7 mouse cellular contexts compared by ENCODE assay signal in the genomic region with DNA sequence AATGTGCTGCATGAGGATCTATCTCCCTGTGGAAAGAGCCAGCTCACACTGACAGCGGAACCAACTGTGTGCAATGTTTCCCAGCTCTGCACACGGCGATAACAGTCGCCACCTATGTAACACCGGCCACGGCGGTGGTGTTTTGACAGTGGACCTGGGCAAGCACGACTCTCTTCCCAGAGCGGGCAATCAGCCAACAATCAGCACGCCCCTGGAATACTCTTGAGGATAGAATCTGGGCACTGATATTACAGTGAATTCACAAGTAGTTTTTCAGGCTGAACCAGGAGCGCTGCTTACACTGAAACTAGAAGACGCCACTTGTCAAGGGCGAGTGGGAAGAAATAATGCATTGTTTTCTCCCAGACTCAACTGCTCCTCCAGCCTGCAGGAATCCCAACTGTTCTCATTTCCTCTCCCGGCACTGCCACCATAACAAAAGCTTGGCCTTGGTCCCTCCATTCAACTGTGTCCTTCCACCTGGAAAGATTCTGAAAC.
DNase-seq lines count a peak whose midpoint lies in the region; ATAC-seq lines count a peak whose summit lies in the region.

No protein-coding gene starts in this region.

- no peak overlapping the region for H3K4me3 ChIP-seq in midbrain, embryonic 16.5 days (ENCODE audit: low read depth, low read length)
- H3K4me3 ChIP-seq in midbrain, embryonic 10.5 days: no peak overlapping the region
- peak overlapping the region; percentile 26 for H3K4me3 ChIP-seq in heart, embryonic 15.5 days
- no peak overlapping the region for H3K4me3 ChIP-seq in limb, embryonic 12.5 days (replicated peaks)

- peak overlapping the region; percentile 18; the same call in 1 of the 2 replicates for H3K27ac ChIP-seq in midbrain, embryonic 16.5 days (ENCODE audit: low read length)
- no peak overlapping the region for H3K27ac ChIP-seq in midbrain, embryonic 10.5 days (replicated peaks)
- peak overlapping the region; percentile 82 for H3K27ac ChIP-seq in heart, embryonic 15.5 days
- peak overlapping the region; percentile 19; the same call in 1 of the 2 replicates for H3K27ac ChIP-seq in limb, embryonic 12.5 days

- no peaks in the 10 kb centered on the region for H3K27me3 ChIP-seq in midbrain, embryonic 16.5 days (ENCODE audit: control insufficient read depth, insufficient read depth, low read depth, low read length)
- no peaks in the 10 kb centered on the region for H3K27me3 ChIP-seq in midbrain, embryonic 10.5 days (ENCODE audit: low read depth, poor library complexity, severe bottlenecking)
- H3K27me3 ChIP-seq in heart, embryonic 15.5 days: no peaks in the 10 kb centered on the region
- no peaks in the 10 kb centered on the region for H3K27me3 ChIP-seq in limb, embryonic 12.5 days

- no peaks in the 10 kb centered on the region; the same call in 1 of the 2 replicates for H3K4me1 ChIP-seq in midbrain, embryonic 16.5 days (ENCODE audit: control insufficient read depth, insufficient read depth, low read length)
- peaks cover 28% of the 10 kb centered on the region for H3K4me1 ChIP-seq in midbrain, embryonic 10.5 days
- peaks cover 65% of the 10 kb centered on the region for H3K4me1 ChIP-seq in heart, embryonic 15.5 days (replicated peaks)
- peaks cover 50% of the 10 kb centered on the region for H3K4me1 ChIP-seq in limb, embryonic 12.5 days (replicated peaks)

- ATAC-seq in midbrain, embryonic 16.5 days: no peak
- peak; percentile 43; the same call in 1 of the 2 replicates for ATAC-seq in heart, embryonic 15.5 days (replicated peaks; ENCODE audit: insufficient number of reproducible peaks, insufficient read depth, low FRiP score, low read depth)
- no peak for ATAC-seq in limb, embryonic 12.5 days (ENCODE audit: insufficient number of reproducible peaks, insufficient read depth, low FRiP score, low TSS enrichment, low read depth)
- ATAC-seq in CD4-positive, CD25-positive, alpha-beta regulatory T cell, adult 4 months: no peak

- H3K36me3 ChIP-seq in midbrain, embryonic 16.5 days (ENCODE audit: control insufficient read depth, insufficient read depth, low read length): no peaks in the 10 kb centered on the region
- H3K36me3 ChIP-seq in midbrain, embryonic 10.5 days: no peaks in the 10 kb centered on the region
- no peaks in the 10 kb centered on the region for H3K36me3 ChIP-seq in heart, embryonic 15.5 days
- no peaks in the 10 kb centered on the region for H3K36me3 ChIP-seq in limb, embryonic 12.5 days

- no peaks in the 10 kb centered on the region for H3K9me3 ChIP-seq in midbrain, embryonic 16.5 days (replicated peaks; ENCODE audit: control insufficient read depth, low read length, poor library complexity, severe bottlenecking)
- no peaks in the 10 kb centered on the region for H3K9me3 ChIP-seq in midbrain, embryonic 10.5 days (replicated peaks)
- H3K9me3 ChIP-seq in heart, embryonic 15.5 days (replicated peaks): no peaks in the 10 kb centered on the region
- no peaks in the 10 kb centered on the region for H3K9me3 ChIP-seq in limb, embryonic 12.5 days

- no peak for DNase-seq in midbrain, embryonic 10.5 days (ENCODE audit: low spot score)
- DNase-seq in cerebellum, adult 9-10 months: peak; percentile 64
- DNase-seq in spleen, adult 12 weeks (ENCODE audit: low spot score): no peak

- H3K4me2 ChIP-seq in midbrain, embryonic 16.5 days (ENCODE audit: low read length): peak overlapping the region; percentile 1; the same call in 1 of the 2 replicates
- peak overlapping the region; percentile 58 for H3K4me2 ChIP-seq in heart, embryonic 15.5 days
- H3K4me2 ChIP-seq in limb, embryonic 12.5 days: no peak overlapping the region

- WGBS in midbrain, embryonic 16.5 days: 61% methylated on average over 14 of the region's 14 CpGs
- WGBS in midbrain, embryonic 10.5 days: 85% methylated on average over 14 of the region's 14 CpGs
- WGBS in heart, embryonic 15.5 days: 10% methylated on average over 14 of the region's 14 CpGs
- 75% methylated on average over 14 of the region's 14 CpGs for WGBS in limb, embryonic 12.5 days

- H3K9ac ChIP-seq in midbrain, embryonic 16.5 days (ENCODE audit: low read depth, low read length): no peak overlapping the region
- H3K9ac ChIP-seq in heart, embryonic 15.5 days: 0 out of 2 replicates have a peak overlapping the region, but pooled peaks have one; percentile 8
- H3K9ac ChIP-seq in limb, embryonic 12.5 days (replicated peaks): no peak overlapping the region
